Mouse (Mus musculus) inflammation-experienced regulatory T-cells, adult 6 months (primary cell): ENCODE data around the gene Shpk. TPM values are rescaled to one million over a fixed set of nuclear protein-coding genes. Genes with fewer than 3 reads are reported as not detected.

Source experiments
- polyA plus RNA-seq, 3 experiments: library from polyadenylated mRNA; unstranded; fragments of 100-300 nt; shearing (Covaris generic); gene quantifications; one replicate each; pipeline ENCODE4 v1.2.1; 2017

Gene Shpk
- polyA plus RNA-seq, 3 experiments from 2014 or later: 1.7 to 3.3 (median 2.7) TPM

Other genes starting within 250 kb of the Shpk start
- 100 to 1,000 TPM in 1 of 3 experiments, 10 to 100 TPM in 2; 61.5 to 121 (median 72.5) TPM for gene Atp2a3, start 238.3 kb upstream of the Shpk start, polyA plus RNA-seq
- not detected for gene P2rx1, start 200.4 kb upstream of the Shpk start, polyA plus RNA-seq
- gene Camkk1, start 180.5 kb upstream of the Shpk start, polyA plus RNA-seq: 1 to 10 TPM in 2 of 3 experiments, under 1 TPM in 1; 0.92 to 3.2 (median 3.0) TPM
- gene Ncbp3, start 151.7 kb upstream of the Shpk start, polyA plus RNA-seq: 10 to 100 TPM; 12.6 to 21.1 (median 19.4) TPM
- gene Itgae, start 108.9 kb upstream of the Shpk start, polyA plus RNA-seq: 100 to 1,000 TPM in 2 of 3 experiments, 10 to 100 TPM in 1; 30.7 to 110 (median 101) TPM
- 10 to 100 TPM in 1 of 3 experiments, 1 to 10 TPM in 2; 6.7 to 11.1 (median 8.1) TPM for gene Haspin, start 61.2 kb upstream of the Shpk start, polyA plus RNA-seq
- gene P2rx5, start 39.0 kb upstream of the Shpk start, polyA plus RNA-seq: under 1 TPM in 2 of 3 experiments, not detected in 1; 0.23 to 0.24 TPM
- gene Emc6, start 22.4 kb upstream of the Shpk start, polyA plus RNA-seq: 10 to 100 TPM; 43.7 to 57.0 (median 49.4) TPM
- 10 to 100 TPM; 20.9 to 43.7 (median 25.2) TPM for gene Tax1bp3, start 22.4 kb upstream of the Shpk start, polyA plus RNA-seq
- gene Ctns, start 418 bp upstream of the Shpk start, polyA plus RNA-seq: 10 to 100 TPM in 2 of 3 experiments, 1 to 10 TPM in 1; 7.4 to 11.4 (median 11.3) TPM
- gene Trpv1, start 34.8 kb downstream of the Shpk start, polyA plus RNA-seq: not detected
- gene Trpv3, start 67.9 kb downstream of the Shpk start, polyA plus RNA-seq: not detected
- gene Aspa, start 130.1 kb downstream of the Shpk start, polyA plus RNA-seq: not detected
- gene Gm49340, start 130.3 kb downstream of the Shpk start, polyA plus RNA-seq: not detected
- gene Spata22, start 130.3 kb downstream of the Shpk start, polyA plus RNA-seq: not detected
- gene Olfr20, start 151.3 kb downstream of the Shpk start, polyA plus RNA-seq: not detected
- gene Olfr376, start 171.8 kb downstream of the Shpk start, polyA plus RNA-seq: not detected
- not detected for gene Olfr1, start 200.2 kb downstream of the Shpk start, polyA plus RNA-seq
- gene Olfr378, start 229.0 kb downstream of the Shpk start, polyA plus RNA-seq: not detected